Mouse (Mus musculus): ENCODE measurements around the gene Prkra. TPM values are rescaled to one million over a fixed set of nuclear protein-coding genes. Genes with fewer than 3 reads are reported as not detected.
"Not testable (repeated sequence)": the region's sequence is repeated elsewhere in the genome, so short reads cannot be mapped to it uniquely, and the experiment has no call there.

Prkra gene
- total RNA-seq, 2 experiments from 2014 or later: 17.7 to 19.3 TPM

DNA sequence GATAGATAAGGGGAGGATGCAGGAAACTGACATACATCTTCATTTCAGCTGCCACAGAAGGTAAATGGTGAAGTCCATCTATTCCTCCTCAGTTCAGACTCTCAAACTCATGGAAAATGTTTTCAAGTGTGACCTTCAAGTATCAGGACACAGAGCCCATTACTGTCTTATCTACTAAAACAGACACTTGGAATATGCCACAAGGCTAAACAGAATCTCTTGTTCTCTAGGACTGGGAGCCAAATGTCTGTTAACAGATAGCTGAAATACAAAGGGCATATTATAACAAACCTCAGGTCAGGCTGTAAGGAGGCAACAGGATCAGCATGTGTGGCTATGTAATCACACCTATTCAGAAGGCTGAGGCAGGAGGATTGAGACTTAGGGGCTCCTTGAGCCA lies 4.0 kb downstream of the Prkra start:
- no peak for TF ChIP-seq CTCF (conservative IDR thresholded peaks at IDR 0.05)
- no peak for DNase-seq (ENCODE audit: low spot score in 2 of 2)
- Histone ChIP-seq H3K27ac (no peak overlapping the region), H3K4me3 (no peak overlapping the region)

- Histone ChIP-seq H3K27ac (no peak overlapping the region), H3K4me3 (no peak overlapping the region)
- TF ChIP-seq CTCF (conservative IDR thresholded peaks at IDR 0.05): no peak
- no peak for DNase-seq (ENCODE audit: low spot score in 2 of 2)
Measured at GRCm38 (mm10) chr2:76639637-76640036, 8.2 kb downstream of the Prkra start.

DNA sequence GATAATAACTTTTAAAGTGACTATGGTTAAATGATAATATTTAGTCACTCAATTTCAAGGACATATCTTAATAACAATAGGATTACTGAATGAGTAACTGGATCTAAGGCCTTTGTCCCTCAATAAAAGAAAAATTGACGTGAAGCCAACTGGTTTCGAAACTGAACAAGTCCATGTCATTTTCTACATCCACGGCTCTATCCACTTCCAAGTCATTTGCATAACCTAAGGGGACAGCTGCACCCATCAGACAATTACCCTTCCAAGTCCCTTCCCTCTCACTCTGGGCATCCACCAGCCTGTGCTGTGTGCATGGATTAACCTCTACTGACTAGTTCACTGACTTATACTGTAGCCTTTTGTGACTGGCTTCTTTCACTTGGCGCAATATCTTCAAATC lies 16.2 kb downstream of the Prkra start:
- TF ChIP-seq CTCF (conservative IDR thresholded peaks at IDR 0.05): no peak
- DNase-seq (ENCODE audit: low spot score in 2 of 2): no peak
- H3K27ac ChIP-seq: no peak overlapping the region
- H3K4me3 ChIP-seq: no peak overlapping the region

DNA sequence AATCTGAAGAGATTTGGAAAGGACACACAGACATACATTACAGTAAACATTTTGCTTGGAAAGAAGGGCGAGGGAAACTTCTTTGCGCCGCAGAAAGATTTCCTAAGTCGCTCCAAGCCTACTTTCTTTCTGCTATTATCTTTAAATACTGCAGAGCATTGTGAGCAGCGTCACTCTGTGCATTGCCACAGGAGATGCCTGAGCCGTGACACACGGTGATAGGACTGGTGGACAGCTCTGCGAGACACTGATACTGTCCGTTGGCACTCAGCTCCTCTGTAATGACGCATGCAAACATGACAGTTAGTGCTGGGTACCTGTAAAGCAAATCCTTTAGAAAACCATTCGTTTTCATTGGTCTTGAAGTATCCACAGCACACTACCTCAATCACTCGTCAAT lies 17.5 kb downstream of the Prkra start:
- Histone ChIP-seq H3K27ac (no peak overlapping the region), H3K4me3 (no peak overlapping the region)
- TF ChIP-seq CTCF (conservative IDR thresholded peaks at IDR 0.05): no peak
- DNase-seq (ENCODE audit: low spot score in 2 of 2): no peak

DNA sequence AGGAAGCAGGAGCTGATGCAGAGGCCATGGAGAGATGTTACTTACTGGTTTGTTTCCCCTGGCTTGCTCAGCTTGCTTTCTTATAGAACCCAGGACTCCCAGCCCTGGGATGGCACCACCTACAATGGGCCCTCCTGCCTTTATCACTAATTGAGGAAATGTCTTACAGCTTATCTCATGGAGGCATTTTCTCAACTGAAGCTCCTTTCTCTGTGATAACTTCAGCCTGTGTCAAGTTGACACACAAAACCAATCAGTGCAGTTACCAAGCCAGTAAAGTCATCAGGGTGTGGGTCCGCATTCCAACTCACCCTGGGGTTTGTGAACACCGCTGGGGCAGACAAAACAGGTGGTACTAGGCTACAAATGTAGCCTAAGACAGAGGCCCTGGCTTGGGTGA lies 25.5 kb downstream of the Prkra start:
- not testable (repeated sequence) for DNase-seq (ENCODE audit: low spot score in 2 of 2); H3K4me3 ChIP-seq; H3K27ac ChIP-seq

- no peak for DNase-seq (ENCODE audit: low spot score in 2 of 2)
- Histone ChIP-seq H3K4me3 (no peak overlapping the region), H3K27ac (no peak overlapping the region)
- TF ChIP-seq CTCF (conservative IDR thresholded peaks at IDR 0.05): no peak
Measured at GRCm38 (mm10) chr2:76621724-76622123, 26.1 kb downstream of the Prkra start.

GRCm38 (mm10) chr2:76620188-76620587 lies 27.6 kb downstream of the Prkra start:
- TF ChIP-seq CTCF (conservative IDR thresholded peaks at IDR 0.05): no peak
- H3K4me3 ChIP-seq: no peak overlapping the region
- no peak overlapping the region for H3K27ac ChIP-seq
- DNase-seq (ENCODE audit: low spot score in 2 of 2): no peak

GRCm38 (mm10) chr2:76618078-76618477 lies 29.7 kb downstream of the Prkra start:
- Histone ChIP-seq H3K4me3 (no peak overlapping the region), H3K27ac (no peak overlapping the region)
- DNase-seq (ENCODE audit: low spot score in 2 of 2): peak; percentile 34 to 56
- TF ChIP-seq CTCF (conservative IDR thresholded peaks at IDR 0.05): peak; percentile 96

- TF ChIP-seq CTCF (conservative IDR thresholded peaks at IDR 0.05): no peak
- Histone ChIP-seq H3K4me3 (no peak overlapping the region), H3K27ac (no peak overlapping the region)
- DNase-seq (ENCODE audit: low spot score in 2 of 2): no peak
Measured at GRCm38 (mm10) chr2:76611996-76612395, 35.8 kb downstream of the Prkra start.

GRCm38 (mm10) chr2:76610326-76611104 lies 37.3 kb downstream of the Prkra start:
- no peak for TF ChIP-seq CTCF (conservative IDR thresholded peaks at IDR 0.05)

DNA sequence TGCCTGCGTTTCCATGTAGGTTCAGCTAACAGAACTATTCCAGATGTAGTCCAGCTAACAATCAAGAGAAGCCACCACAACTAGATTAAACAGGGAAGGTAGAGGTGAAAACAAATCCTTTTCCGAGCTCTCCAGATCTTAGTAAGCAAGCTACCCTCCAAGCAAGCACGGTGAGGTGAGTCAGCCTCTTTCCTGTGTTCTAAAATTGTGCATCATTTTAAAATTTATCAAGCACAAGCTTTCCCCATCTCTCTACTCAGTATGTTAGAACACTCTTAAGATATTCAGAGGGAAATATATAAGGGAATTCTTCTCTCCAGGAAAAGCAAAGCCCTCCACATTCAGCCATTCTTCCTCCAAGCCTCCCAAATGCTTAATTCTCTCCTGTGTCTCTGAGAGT lies 41.1 kb downstream of the Prkra start:
- no peak for TF ChIP-seq CTCF (conservative IDR thresholded peaks at IDR 0.05)
- DNase-seq (ENCODE audit: low spot score in 2 of 2): no peak
- Histone ChIP-seq H3K27ac (no peak overlapping the region), H3K4me3 (no peak overlapping the region)

More at GRCm38 (mm10) chr2:76610326-76611104, 37.3 kb downstream of the Prkra start:
- H3K4me3 ChIP-seq: no peak overlapping the region
- no peak overlapping the region for H3K27ac ChIP-seq
- no peak for DNase-seq (ENCODE audit: low spot score in 2 of 2)

GRCm38 (mm10) chr2:76602256-76602655 lies 45.6 kb downstream of the Prkra start:
- no peak for DNase-seq (ENCODE audit: low spot score in 2 of 2)
- Histone ChIP-seq H3K4me3 (no peak overlapping the region), H3K27ac (no peak overlapping the region)
- TF ChIP-seq CTCF (conservative IDR thresholded peaks at IDR 0.05): no peak

DNA sequence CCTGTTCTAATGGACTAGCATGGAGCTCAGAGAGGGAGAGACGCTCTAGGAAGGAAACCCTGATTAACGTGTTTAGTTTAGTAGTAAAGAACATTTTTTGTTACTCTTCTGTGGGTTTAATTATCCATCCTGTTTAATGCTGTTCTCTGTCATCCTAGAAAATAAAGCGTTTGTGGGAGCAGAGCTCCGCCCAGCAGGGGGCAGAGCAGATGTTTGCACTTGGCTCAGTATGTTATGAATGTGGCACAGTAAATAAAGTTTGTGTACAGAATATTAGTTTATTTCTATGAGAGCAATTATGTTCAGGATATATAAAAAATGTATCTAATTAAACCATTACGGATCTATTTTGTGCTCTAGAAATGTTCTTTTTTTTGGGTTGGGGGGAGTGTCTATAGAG lies 48.6 kb downstream of the Prkra start:
- H3K4me3 ChIP-seq: no peak overlapping the region
- peak in 1 of 2 experiments; percentile 20 for DNase-seq (ENCODE audit: low spot score in 2 of 2)
- TF ChIP-seq CTCF (conservative IDR thresholded peaks at IDR 0.05): peak; percentile 77
- H3K27ac ChIP-seq: no peak overlapping the region

- Histone ChIP-seq H3K27ac (no peak overlapping the region), H3K4me3 (no peak overlapping the region)
- no peak for TF ChIP-seq CTCF (conservative IDR thresholded peaks at IDR 0.05)
- DNase-seq (ENCODE audit: low spot score in 2 of 2): no peak
Measured at GRCm38 (mm10) chr2:76597521-76597920, 50.3 kb downstream of the Prkra start.

Data from layer of hippocampus, adult 2 months (tissue).